In the genomic region with DNA sequence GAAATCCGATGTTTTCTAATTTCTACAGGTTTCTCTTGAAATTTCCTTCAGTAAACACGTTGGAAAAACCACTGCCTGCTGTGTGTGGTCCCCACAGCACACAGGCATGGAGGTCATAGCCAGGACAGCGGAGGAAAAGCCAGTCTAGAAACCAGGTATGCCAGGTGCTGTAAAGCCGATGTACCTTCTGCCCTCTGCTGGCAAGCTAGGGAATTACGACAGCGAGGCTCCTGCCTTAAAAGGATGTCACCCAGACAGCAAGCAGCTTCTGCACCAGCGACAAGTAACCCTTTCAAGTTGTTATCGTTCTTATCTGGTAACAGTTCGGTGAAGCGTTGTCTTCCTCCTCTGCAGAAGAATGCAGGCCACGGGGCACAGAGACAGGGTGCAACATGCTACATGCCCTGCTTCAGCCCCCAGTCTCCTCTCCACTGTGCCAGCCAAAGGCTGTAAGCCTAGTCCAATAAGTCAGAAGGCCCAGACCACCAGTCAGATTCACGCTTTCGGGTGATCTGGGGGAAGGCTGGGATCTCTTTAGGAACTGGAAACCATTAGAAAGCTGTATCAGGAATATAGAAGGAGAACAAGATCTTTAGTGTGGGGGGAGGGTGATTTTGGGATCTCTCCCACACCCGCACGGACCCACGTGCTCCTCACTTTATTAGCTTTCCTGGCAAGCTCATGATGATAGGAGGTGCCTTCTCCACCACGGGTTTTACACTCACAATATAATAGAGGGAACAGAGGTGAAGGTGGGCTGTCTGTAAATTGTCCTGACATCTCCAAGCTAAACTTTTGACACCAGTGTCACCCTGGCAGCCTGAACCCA, we compare ENCODE assay signal across 9 mouse cellular contexts.
A peak's percentile ranks its signal among the peaks of the same experiment; 100 is the strongest.
DNase-seq lines count a peak whose midpoint lies in the region; ATAC-seq and TF ChIP-seq lines count a peak whose summit lies in the region.
"Had no signal": no experiment of that assay in that cellular context is flagged by ENCODE, and none has a peak within 500 bp of the region (broad histone marks: within the 10 kb centered on the region; RNA-seq: fewer than 3 reads in every experiment).

No protein-coding gene starts in this region.

- no peak for ATAC-seq in midbrain, embryonic 14.5 days (ENCODE audit: low FRiP score, low TSS enrichment)
- ATAC-seq in midbrain, embryonic 16.5 days, result no peak
- ATAC-seq in kidney, embryonic 16.5 days (ENCODE audit: low FRiP score, low TSS enrichment), result peak; percentile 46; the same call in 1 of the 2 replicates
- no peak for ATAC-seq in limb, embryonic 14.5 days (ENCODE audit: low FRiP score, low read depth)

- DNase-seq in midbrain, embryonic 14.5 days, result peak; percentile 92
- peak; percentile 81 to 87 for DNase-seq in cerebellum, postnatal 14 days
- DNase-seq in gastrocnemius, postnatal 25 days, result peak; percentile 42
- DNase-seq in limb, embryonic 14.5 days (ENCODE audit: low spot score), result peak; percentile 77
- DNase-seq in thymus, adult 2 months, result peak; percentile 82

- no peak overlapping the region for H3K9ac ChIP-seq in midbrain, embryonic 14.5 days (replicated peaks; ENCODE audit: low read length)
- H3K9ac ChIP-seq in midbrain, embryonic 16.5 days (ENCODE audit: low read depth, low read length), result no peak overlapping the region
- H3K9ac ChIP-seq in kidney, embryonic 16.5 days (replicated peaks; ENCODE audit: low read length), result no peak overlapping the region
- H3K9ac ChIP-seq in limb, embryonic 14.5 days (ENCODE audit: low read depth, low read length, severe bottlenecking), result no peak overlapping the region

- H3K4me2 ChIP-seq in midbrain, embryonic 14.5 days (ENCODE audit: low read length), result no peak overlapping the region
- H3K4me2 ChIP-seq in midbrain, embryonic 16.5 days (ENCODE audit: low read length), result no peak overlapping the region
- 0 out of 2 replicates have a peak overlapping the region, but pooled peaks have one; percentile 7 for H3K4me2 ChIP-seq in kidney, embryonic 16.5 days (replicated peaks; ENCODE audit: low read depth, low read length)
- no peak overlapping the region for H3K4me2 ChIP-seq in limb, embryonic 14.5 days (replicated peaks; ENCODE audit: low read depth, low read length, severe bottlenecking)

- no peaks in the 10 kb centered on the region for H3K27me3 ChIP-seq in midbrain, embryonic 14.5 days (ENCODE audit: control insufficient read depth, insufficient read depth, low read length)
- no peaks in the 10 kb centered on the region for H3K27me3 ChIP-seq in midbrain, embryonic 16.5 days (ENCODE audit: control insufficient read depth, insufficient read depth, low read depth, low read length)
- peaks cover 5% of the 10 kb centered on the region; the same call in 1 of the 2 replicates for H3K27me3 ChIP-seq in kidney, embryonic 16.5 days (ENCODE audit: insufficient read depth, low read length)
- H3K27me3 ChIP-seq in limb, embryonic 14.5 days (ENCODE audit: control insufficient read depth, insufficient read depth, low read length), result 0 out of 2 replicates have a peak, but pooled peaks cover 5% of the 10 kb centered on the region
- no peaks in the 10 kb centered on the region for H3K27me3 ChIP-seq in thymus, adult 2 months (ENCODE audit: control insufficient read depth, insufficient read depth, low read length)

- 42% methylated on average over 17 of the region's 17 CpGs for WGBS in midbrain, embryonic 14.5 days
- WGBS in midbrain, embryonic 16.5 days, result 39% methylated on average over 17 of the region's 17 CpGs
- 12% methylated on average over 17 of the region's 17 CpGs for WGBS in kidney, embryonic 16.5 days
- 9% methylated on average over 17 of the region's 17 CpGs for WGBS in limb, embryonic 14.5 days
- 32% methylated on average over 17 of the region's 17 CpGs for WGBS in olfactory bulb, adult 2 months
- 30% methylated on average over 17 of the region's 17 CpGs for WGBS in thymus, adult 2 months

- no peaks in the 10 kb centered on the region for H3K4me1 ChIP-seq in midbrain, embryonic 14.5 days (ENCODE audit: control insufficient read depth, insufficient read depth, low read length)
- no peaks in the 10 kb centered on the region for H3K4me1 ChIP-seq in midbrain, embryonic 16.5 days (ENCODE audit: control insufficient read depth, insufficient read depth, low read length)
- H3K4me1 ChIP-seq in kidney, embryonic 16.5 days (ENCODE audit: insufficient read depth, low read length), result peaks cover 11% of the 10 kb centered on the region
- H3K4me1 ChIP-seq in limb, embryonic 14.5 days (ENCODE audit: control insufficient read depth, insufficient read depth, low read length), result peaks cover 10% of the 10 kb centered on the region
- no peaks in the 10 kb centered on the region for H3K4me1 ChIP-seq in olfactory bulb, adult 2 months (ENCODE audit: control insufficient read depth, insufficient read depth, low read length)
- no peaks in the 10 kb centered on the region for H3K4me1 ChIP-seq in thymus, adult 2 months (replicated peaks; ENCODE audit: control insufficient read depth, insufficient read depth, low read length)

- TF ChIP-seq POLR2A in limb, embryonic 14.5 days (IDR thresholded peaks at IDR 0.05; ENCODE audit: borderline replicate concordance, extremely low read depth, insufficient read depth, insufficient read length), result no peak
- no peak for TF ChIP-seq POLR2A in olfactory bulb, adult 2 months (IDR thresholded peaks at IDR 0.05; ENCODE audit: insufficient read depth, low read depth, low read length)
- TF ChIP-seq POLR2A in thymus, adult 2 months (IDR thresholded peaks at IDR 0.05; ENCODE audit: control insufficient read depth, extremely low read depth, insufficient read depth, low read length, poor library complexity), result no peak

- H3K27ac ChIP-seq in midbrain, embryonic 14.5 days (replicated peaks; ENCODE audit: low read depth, low read length), result no peak overlapping the region
- H3K27ac ChIP-seq in midbrain, embryonic 16.5 days (ENCODE audit: low read length), result no peak overlapping the region
- H3K27ac ChIP-seq in kidney, embryonic 16.5 days (ENCODE audit: low read length), result no peak overlapping the region
- H3K27ac ChIP-seq in limb, embryonic 14.5 days (replicated peaks; ENCODE audit: low read depth, low read length), result no peak overlapping the region
- H3K27ac ChIP-seq in olfactory bulb, adult 2 months (ENCODE audit: insufficient read depth, low read depth, low read length), result no peak overlapping the region
- H3K27ac ChIP-seq in thymus, adult 2 months (ENCODE audit: control insufficient read depth, insufficient read depth, low read length), result no peak overlapping the region

- H3K9me3 ChIP-seq in midbrain, embryonic 14.5 days (ENCODE audit: control insufficient read depth, low read length), result no peaks in the 10 kb centered on the region
- H3K9me3 ChIP-seq in midbrain, embryonic 16.5 days (replicated peaks; ENCODE audit: control insufficient read depth, low read length, poor library complexity, severe bottlenecking), result no peaks in the 10 kb centered on the region
- no peaks in the 10 kb centered on the region for H3K9me3 ChIP-seq in kidney, embryonic 16.5 days (ENCODE audit: low read length)
- H3K9me3 ChIP-seq in limb, embryonic 14.5 days (ENCODE audit: control insufficient read depth, low read length), result no peaks in the 10 kb centered on the region

- H3K4me3 ChIP-seq in midbrain, embryonic 14.5 days (replicated peaks; ENCODE audit: low read depth, low read length), result no peak overlapping the region
- H3K4me3 ChIP-seq in midbrain, embryonic 16.5 days (ENCODE audit: low read depth, low read length), result no peak overlapping the region
- H3K4me3 ChIP-seq in kidney, embryonic 16.5 days (ENCODE audit: low read length), result no peak overlapping the region
- no peak overlapping the region for H3K4me3 ChIP-seq in limb, embryonic 14.5 days (replicated peaks; ENCODE audit: low read length)
- H3K4me3 ChIP-seq in olfactory bulb, adult 2 months (ENCODE audit: insufficient read depth, low read depth, low read length), result no peak overlapping the region
- no peak overlapping the region for H3K4me3 ChIP-seq in thymus, adult 2 months (ENCODE audit: control insufficient read depth, insufficient read depth, low read length)
- H3K4me3 ChIP-seq: erythroblast, embryonic 14.5 days had no signal

- H3K36me3 ChIP-seq in midbrain, embryonic 14.5 days (ENCODE audit: control insufficient read depth, insufficient read depth, low read length), result no peaks in the 10 kb centered on the region
- H3K36me3 ChIP-seq in midbrain, embryonic 16.5 days (ENCODE audit: control insufficient read depth, insufficient read depth, low read length), result no peaks in the 10 kb centered on the region
- no peaks in the 10 kb centered on the region for H3K36me3 ChIP-seq in kidney, embryonic 16.5 days (ENCODE audit: insufficient read depth, low read length)
- no peaks in the 10 kb centered on the region for H3K36me3 ChIP-seq in limb, embryonic 14.5 days (ENCODE audit: control insufficient read depth, insufficient read depth, low read length)
- no peaks in the 10 kb centered on the region for H3K36me3 ChIP-seq in thymus, adult 2 months (ENCODE audit: control insufficient read depth, insufficient read depth, low read length)

- TF ChIP-seq CTCF in olfactory bulb, adult 2 months (IDR thresholded peaks at IDR 0.05; ENCODE audit: insufficient read depth, low read depth, low read length), result peak; percentile 53
- TF ChIP-seq CTCF in thymus, adult 2 months (IDR thresholded peaks at IDR 0.05; ENCODE audit: borderline replicate concordance, control insufficient read depth, extremely low read depth, insufficient read depth, low read length, poor library complexity), result peak; percentile 63; the same call in 1 of the 2 replicates

Comparison
In these comparisons a context has a peak if more than half of its experiments do, and no peak if none do; other contexts are left out.
1. DNase-seq: peak in every context shown above with its lines; median percentile 92 in midbrain, embryonic 14.5 days; 84 in cerebellum, postnatal 14 days; 82 in thymus, adult 2 months; 77 in limb, embryonic 14.5 days; 42 in gastrocnemius, postnatal 25 days.